Mouse (Mus musculus) heart, embryonic 10.5 days (tissue): Measurements from ENCODE around the gene Gm12166. TPM values are rescaled to one million over a fixed set of nuclear protein-coding genes. Genes with fewer than 3 reads are reported as not detected.

Source experiments
- DNase-seq: peaks from one replicate; pipeline ENCODE4 v3.0.0-alpha.2; 2017; ENCODE audit warnings: low spot score
- H3K27ac ChIP-seq: fragments of 300-500 bp; sonication (generic); 2 replicates; pipeline ENCODE4 v1.5.1; 2016; ENCODE audit warnings: mild to moderate bottlenecking
- H3K27me3 ChIP-seq: fragments of 300-500 bp; sonication (generic); 2 replicates; pipeline ENCODE4 v1.6.1; 2016; ENCODE audit warnings: mild to moderate bottlenecking; ENCODE audit not compliant: poor library complexity, insufficient read depth, severe bottlenecking
- H3K36me3 ChIP-seq: fragments of 300-500 bp; sonication (generic); 2 replicates; pipeline ENCODE4 v1.6.1; 2016; ENCODE audit warnings: mild to moderate bottlenecking, moderate library complexity
- H3K4me1 ChIP-seq: fragments of 300-500 bp; sonication (generic); 2 replicates; pipeline ENCODE4 v1.6.1; 2016; ENCODE audit warnings: mild to moderate bottlenecking
- H3K4me3 ChIP-seq: fragments of 300-500 bp; sonication (generic); 2 replicates; pipeline ENCODE4 v1.5.1; 2016; ENCODE audit warnings: mild to moderate bottlenecking, moderate library complexity
- H3K9me3 ChIP-seq: fragments of 300-500 bp; sonication (generic); 2 replicates; pipeline ENCODE4 v1.6.1; 2016; ENCODE audit warnings: mild to moderate bottlenecking, moderate library complexity
- WGBS: fragments of 180-500 bp; shearing (Covaris S2); methylation state at CpG from one replicate; pipeline ENCODE4 v1.1.7; 2016; 5-methylcytosine and 5-hydroxymethylcytosine counted together
- polyA plus RNA-seq: library from polyadenylated mRNA; unstranded; fragments of >200 nt; fragmentation: Nextera tagmentation; extraction: Ambion mirVana; gene quantifications from 2 replicates; pipeline ENCODE4 v1.2.1, GENCODE M21; 2016

Gene Gm12166
- polyA plus RNA-seq, 1 experiment from 2014 or later, result 4.5 TPM

- 30% methylated on average over 17 of the region's 17 CpGs for WGBS
- Histone ChIP-seq H3K4me1 (peaks cover 75% of the 10 kb centered on the region), H3K36me3 (peaks cover 60% of the 10 kb centered on the region; the same call in 1 of the 2 replicates)
Measured at GRCm38 (mm10) chr11:46069408-46070003, 17.4 kb upstream of the Gm12166 start.

GRCm38 (mm10) chr11:46068756-46069407 is 16.8 kb upstream of the Gm12166 start:
- peak overlapping the region; percentile 91 for H3K27ac ChIP-seq

More at GRCm38 (mm10) chr11:46069408-46070003, 17.4 kb upstream of the Gm12166 start:
- Histone ChIP-seq H3K27ac (peak overlapping the region; percentile 91), H3K27me3 (no peaks in the 10 kb centered on the region), H3K9me3 (no peaks in the 10 kb centered on the region), H3K4me3 (0 out of 2 replicates have a peak overlapping the region, but pooled peaks have one; percentile 5)
- peak; percentile 90 for DNase-seq

GRCm38 (mm10) chr11:46067371-46068060 is 15.4 kb upstream of the Gm12166 start:
- H3K4me1 ChIP-seq, result peaks cover 81% of the 10 kb centered on the region
- H3K9me3 ChIP-seq, result no peaks in the 10 kb centered on the region
- peak overlapping the region; percentile 22; the same call in 1 of the 2 replicates for H3K27ac ChIP-seq
- DNase-seq, result no peak
- H3K4me3 ChIP-seq, result no peak overlapping the region
- H3K36me3 ChIP-seq, result peaks cover 50% of the 10 kb centered on the region; the same call in 1 of the 2 replicates
- WGBS, result 87% methylated on average over 10 of the region's 10 CpGs
- H3K27me3 ChIP-seq, result no peaks in the 10 kb centered on the region

More at GRCm38 (mm10) chr11:46068756-46069407, 16.8 kb upstream of the Gm12166 start:
- Histone ChIP-seq H3K9me3 (no peaks in the 10 kb centered on the region), H3K4me3 (0 out of 2 replicates have a peak overlapping the region, but pooled peaks have one; percentile 5), H3K27me3 (no peaks in the 10 kb centered on the region), H3K4me1 (peaks cover 80% of the 10 kb centered on the region), H3K36me3 (peaks cover 64% of the 10 kb centered on the region; the same call in 1 of the 2 replicates)
- no peak for DNase-seq
- WGBS, result 28% methylated on average over 12 of the region's 12 CpGs

- Histone ChIP-seq H3K4me1 (peaks cover 75% of the 10 kb centered on the region), H3K4me3 (no peak overlapping the region), H3K36me3 (peaks cover 52% of the 10 kb centered on the region), H3K27ac (peak overlapping the region; percentile 82), H3K9me3 (no peaks in the 10 kb centered on the region), H3K27me3 (no peaks in the 10 kb centered on the region)
- DNase-seq, result peak; percentile 91
- 50% methylated on average over 21 of the region's 21 CpGs for WGBS
Measured at GRCm38 (mm10) chr11:46065201-46066011, 13.3 kb upstream of the Gm12166 start.

GRCm38 (mm10) chr11:46064767-46065166 is 12.6 kb upstream of the Gm12166 start:
- WGBS, result 57% methylated on average over 8 of the region's 8 CpGs
- peaks cover 71% of the 10 kb centered on the region for H3K4me1 ChIP-seq
- no peaks in the 10 kb centered on the region for H3K27me3 ChIP-seq
- H3K36me3 ChIP-seq, result peaks cover 53% of the 10 kb centered on the region
- DNase-seq, result no peak
- no peaks in the 10 kb centered on the region for H3K9me3 ChIP-seq
- no peak overlapping the region for H3K4me3 ChIP-seq
- H3K27ac ChIP-seq, result peak overlapping the region; percentile 82

- peak overlapping the region; percentile 72 for H3K27ac ChIP-seq
- 53% methylated on average over 9 of the region's 9 CpGs for WGBS
- no peaks in the 10 kb centered on the region for H3K27me3 ChIP-seq
- DNase-seq, result no peak
- H3K4me3 ChIP-seq, result no peak overlapping the region
- no peaks in the 10 kb centered on the region for H3K9me3 ChIP-seq
- H3K36me3 ChIP-seq, result peaks cover 50% of the 10 kb centered on the region
- H3K4me1 ChIP-seq, result peaks cover 57% of the 10 kb centered on the region
Measured at GRCm38 (mm10) chr11:46062993-46063731, 11.0 kb upstream of the Gm12166 start.

- no peak for DNase-seq
- Histone ChIP-seq H3K27ac (peak overlapping the region; percentile 72; the same call in 1 of the 2 replicates), H3K36me3 (peaks cover 50% of the 10 kb centered on the region), H3K27me3 (no peaks in the 10 kb centered on the region), H3K4me3 (no peak overlapping the region), H3K4me1 (peaks cover 57% of the 10 kb centered on the region), H3K9me3 (no peaks in the 10 kb centered on the region)
- 71% methylated on average over 4 of the region's 4 CpGs for WGBS
Measured at GRCm38 (mm10) chr11:46062569-46062968, 10.4 kb upstream of the Gm12166 start.

- WGBS, result 55% methylated on average over 6 of the region's 6 CpGs
- Histone ChIP-seq H3K4me1 (peaks cover 56% of the 10 kb centered on the region), H3K27ac (no peak overlapping the region)
Measured at GRCm38 (mm10) chr11:46061776-46062445, 9.8 kb upstream of the Gm12166 start.

GRCm38 (mm10) chr11:46060651-46061020 is 8.5 kb upstream of the Gm12166 start:
- no peaks in the 10 kb centered on the region for H3K27me3 ChIP-seq
- H3K9me3 ChIP-seq, result no peaks in the 10 kb centered on the region
- H3K4me3 ChIP-seq, result no peak overlapping the region
- H3K36me3 ChIP-seq, result peaks cover 32% of the 10 kb centered on the region
- peaks cover 48% of the 10 kb centered on the region for H3K4me1 ChIP-seq
- 46% methylated on average over 5 of the region's 5 CpGs for WGBS
- DNase-seq, result no peak
- H3K27ac ChIP-seq, result peak overlapping the region; percentile 42; the same call in 1 of the 2 replicates

More at GRCm38 (mm10) chr11:46061776-46062445, 9.8 kb upstream of the Gm12166 start:
- Histone ChIP-seq H3K36me3 (peaks cover 45% of the 10 kb centered on the region), H3K4me3 (no peak overlapping the region), H3K27me3 (no peaks in the 10 kb centered on the region), H3K9me3 (no peaks in the 10 kb centered on the region)
- DNase-seq, result no peak

- WGBS, result 55% methylated on average over 8 of the region's 8 CpGs
- Histone ChIP-seq H3K4me3 (no peak overlapping the region), H3K27ac (no peak overlapping the region; the same call in 1 of the 2 replicates)
Measured at GRCm38 (mm10) chr11:46059887-46060650, 7.9 kb upstream of the Gm12166 start.

GRCm38 (mm10) chr11:46058916-46059315 is 6.8 kb upstream of the Gm12166 start:
- no peaks in the 10 kb centered on the region for H3K9me3 ChIP-seq
- DNase-seq, result no peak
- H3K36me3 ChIP-seq, result peaks cover 20% of the 10 kb centered on the region
- 92% methylated on average over 4 of the region's 4 CpGs for WGBS
- peaks cover 49% of the 10 kb centered on the region for H3K4me1 ChIP-seq
- no peak overlapping the region for H3K27ac ChIP-seq
- no peaks in the 10 kb centered on the region for H3K27me3 ChIP-seq
- no peak overlapping the region for H3K4me3 ChIP-seq

More at GRCm38 (mm10) chr11:46059887-46060650, 7.9 kb upstream of the Gm12166 start:
- H3K9me3 ChIP-seq, result no peaks in the 10 kb centered on the region
- H3K36me3 ChIP-seq, result peaks cover 27% of the 10 kb centered on the region
- H3K27me3 ChIP-seq, result no peaks in the 10 kb centered on the region
- no peak for DNase-seq
- H3K4me1 ChIP-seq, result peaks cover 48% of the 10 kb centered on the region
